Mouse (Mus musculus) midbrain, embryonic 10.5 days (tissue): Measurements from ENCODE around the gene Iqch. TPM values are rescaled to one million over a fixed set of nuclear protein-coding genes. Genes with fewer than 3 reads are reported as not detected.

Experiments
- DNase-seq: peaks from one replicate; pipeline ENCODE4 v3.0.0-alpha.2; 2017; ENCODE audit warnings: low spot score
- H3K27ac ChIP-seq: fragments of 300-500 bp; sonication (generic); replicated peaks from 2 replicates; pipeline ENCODE4 v1.5.1; 2016; ENCODE audit warnings: mild to moderate bottlenecking
- H3K27me3 ChIP-seq: fragments of 300-500 bp; sonication (generic); 2 replicates; pipeline ENCODE4 v1.6.1; 2016; ENCODE audit warnings: low read depth, mild to moderate bottlenecking; ENCODE audit not compliant: poor library complexity, severe bottlenecking
- H3K36me3 ChIP-seq: fragments of 300-500 bp; sonication (generic); 2 replicates; pipeline ENCODE4 v1.6.1; 2016; ENCODE audit warnings: mild to moderate bottlenecking, moderate library complexity
- H3K4me1 ChIP-seq: fragments of 300-500 bp; sonication (generic); 2 replicates; pipeline ENCODE4 v1.6.1; 2016
- H3K4me3 ChIP-seq: fragments of 300-500 bp; sonication (generic); 2 replicates; pipeline ENCODE4 v1.5.1; 2016; ENCODE audit warnings: mild to moderate bottlenecking, moderate library complexity
- H3K9me3 ChIP-seq: fragments of 300-500 bp; sonication (generic); replicated peaks from 2 replicates; pipeline ENCODE4 v1.6.1; 2016; ENCODE audit warnings: mild to moderate bottlenecking
- WGBS: fragments of 180-500 bp; shearing (Covaris S2); methylation state at CpG from one replicate; pipeline ENCODE4 v1.1.7; 2016; 5-methylcytosine and 5-hydroxymethylcytosine counted together
- polyA plus RNA-seq: library from polyadenylated mRNA; unstranded; fragments of >200 nt; fragmentation: Nextera tagmentation; extraction: Ambion mirVana; gene quantifications from 2 replicates; pipeline ENCODE4 v1.2.1, GENCODE M21; 2016

Gene Iqch
- polyA plus RNA-seq, 1 experiment from 2014 or later, result 0.10 TPM

- Histone ChIP-seq H3K4me3 (no peak overlapping the region), H3K4me1 (no peaks in the 10 kb centered on the region), H3K36me3 (no peaks in the 10 kb centered on the region), H3K27me3 (no peaks in the 10 kb centered on the region), H3K27ac (no peak overlapping the region), H3K9me3 (no peaks in the 10 kb centered on the region)
- DNase-seq, result no peak
- WGBS, result 96% methylated on average over 1 of the region's 1 CpGs
Observed at GRCm38 (mm10) chr9:63501516-63501915, 100.8 kb downstream of the Iqch start.

- no peaks in the 10 kb centered on the region for H3K36me3 ChIP-seq
- H3K4me1 ChIP-seq, result no peaks in the 10 kb centered on the region
- no peaks in the 10 kb centered on the region for H3K9me3 ChIP-seq
- no peak overlapping the region for H3K4me3 ChIP-seq
- no peak overlapping the region for H3K27ac ChIP-seq
- no peak for DNase-seq
- WGBS, result 85% methylated on average over 8 of the region's 8 CpGs
- H3K27me3 ChIP-seq, result no peaks in the 10 kb centered on the region
Observed at GRCm38 (mm10) chr9:63499912-63500311, 102.4 kb downstream of the Iqch start.

GRCm38 (mm10) chr9:63495786-63496185 is 106.5 kb downstream of the Iqch start:
- Histone ChIP-seq H3K4me3 (no peak overlapping the region), H3K27me3 (no peaks in the 10 kb centered on the region), H3K27ac (no peak overlapping the region), H3K9me3 (no peaks in the 10 kb centered on the region), H3K36me3 (no peaks in the 10 kb centered on the region), H3K4me1 (peaks cover 3% of the 10 kb centered on the region)
- no peak for DNase-seq
- WGBS, result 83% methylated on average over 2 of the region's 2 CpGs

- WGBS, result 87% methylated on average over 4 of the region's 4 CpGs
- no peak for DNase-seq
- H3K27ac ChIP-seq, result no peak overlapping the region
- 0 out of 2 replicates have a peak, but pooled peaks cover 3% of the 10 kb centered on the region for H3K27me3 ChIP-seq
- H3K9me3 ChIP-seq, result no peaks in the 10 kb centered on the region
- peaks cover 16% of the 10 kb centered on the region for H3K4me1 ChIP-seq
- no peaks in the 10 kb centered on the region for H3K36me3 ChIP-seq
- no peak overlapping the region for H3K4me3 ChIP-seq
Observed at GRCm38 (mm10) chr9:63493746-63494145, 108.5 kb downstream of the Iqch start.

- H3K27me3 ChIP-seq, result 0 out of 2 replicates have a peak, but pooled peaks cover 3% of the 10 kb centered on the region
- H3K36me3 ChIP-seq, result no peaks in the 10 kb centered on the region
- WGBS, result 29% methylated on average over 9 of the region's 9 CpGs
- H3K4me3 ChIP-seq, result no peak overlapping the region
- H3K27ac ChIP-seq, result no peak overlapping the region
- H3K4me1 ChIP-seq, result peaks cover 16% of the 10 kb centered on the region
- no peaks in the 10 kb centered on the region for H3K9me3 ChIP-seq
- no peak for DNase-seq
Observed at GRCm38 (mm10) chr9:63492291-63492690, 110.0 kb downstream of the Iqch start.

GRCm38 (mm10) chr9:63490521-63491307 is 111.6 kb downstream of the Iqch start:
- H3K27me3 ChIP-seq, result 0 out of 2 replicates have a peak, but pooled peaks cover 3% of the 10 kb centered on the region
- H3K4me1 ChIP-seq, result peaks cover 16% of the 10 kb centered on the region
- no peak overlapping the region for H3K27ac ChIP-seq
- 75% methylated on average over 12 of the region's 12 CpGs for WGBS
- DNase-seq, result no peak
- H3K9me3 ChIP-seq, result no peaks in the 10 kb centered on the region
- no peaks in the 10 kb centered on the region for H3K36me3 ChIP-seq
- H3K4me3 ChIP-seq, result no peak overlapping the region

GRCm38 (mm10) chr9:63489156-63489555 is 113.1 kb downstream of the Iqch start:
- WGBS, result 62% methylated on average over 6 of the region's 6 CpGs
- Histone ChIP-seq H3K27me3 (0 out of 2 replicates have a peak, but pooled peaks cover 3% of the 10 kb centered on the region), H3K36me3 (no peaks in the 10 kb centered on the region), H3K4me3 (no peak overlapping the region), H3K4me1 (peaks cover 16% of the 10 kb centered on the region), H3K9me3 (no peaks in the 10 kb centered on the region), H3K27ac (no peak overlapping the region)
- no peak for DNase-seq

GRCm38 (mm10) chr9:63465561-63465960 is 136.7 kb downstream of the Iqch start:
- DNase-seq, result no peak
- Histone ChIP-seq H3K27me3 (no peaks in the 10 kb centered on the region), H3K27ac (no peak overlapping the region), H3K9me3 (0 out of 2 replicates have a peak, but pooled peaks cover 2% of the 10 kb centered on the region), H3K36me3 (no peaks in the 10 kb centered on the region), H3K4me1 (0 out of 2 replicates have a peak, but pooled peaks cover 3% of the 10 kb centered on the region), H3K4me3 (no peak overlapping the region)
- WGBS, result 90% methylated on average over 3 of the region's 3 CpGs

GRCm38 (mm10) chr9:63462296-63462695 is 140.0 kb downstream of the Iqch start:
- WGBS, result 59% methylated on average over 2 of the region's 2 CpGs

GRCm38 (mm10) chr9:63456401-63456800 is 145.9 kb downstream of the Iqch start:
- Histone ChIP-seq H3K9me3 (no peaks in the 10 kb centered on the region), H3K27ac (no peak overlapping the region), H3K4me1 (no peaks in the 10 kb centered on the region), H3K27me3 (no peaks in the 10 kb centered on the region), H3K4me3 (no peak overlapping the region), H3K36me3 (no peaks in the 10 kb centered on the region)
- DNase-seq, result no peak

More at GRCm38 (mm10) chr9:63462296-63462695, 140.0 kb downstream of the Iqch start:
- Histone ChIP-seq H3K4me3 (no peak overlapping the region), H3K4me1 (0 out of 2 replicates have a peak, but pooled peaks cover 3% of the 10 kb centered on the region), H3K27ac (no peak overlapping the region), H3K36me3 (no peaks in the 10 kb centered on the region), H3K27me3 (no peaks in the 10 kb centered on the region), H3K9me3 (no peaks in the 10 kb centered on the region)
- peak; percentile 44 for DNase-seq

- Histone ChIP-seq H3K4me3 (no peak overlapping the region), H3K4me1 (no peaks in the 10 kb centered on the region), H3K27ac (no peak overlapping the region), H3K27me3 (no peaks in the 10 kb centered on the region), H3K36me3 (no peaks in the 10 kb centered on the region), H3K9me3 (no peaks in the 10 kb centered on the region)
- DNase-seq, result no peak
- WGBS, result 84% methylated on average over 5 of the region's 5 CpGs
Observed at GRCm38 (mm10) chr9:63454341-63454740, 148.0 kb downstream of the Iqch start.

- no peak for DNase-seq
- Histone ChIP-seq H3K4me1 (no peaks in the 10 kb centered on the region), H3K36me3 (no peaks in the 10 kb centered on the region), H3K9me3 (no peaks in the 10 kb centered on the region), H3K27me3 (no peaks in the 10 kb centered on the region), H3K4me3 (no peak overlapping the region), H3K27ac (no peak overlapping the region)
- WGBS, result 89% methylated on average over 4 of the region's 4 CpGs
Observed at GRCm38 (mm10) chr9:63450531-63451030, 151.7 kb downstream of the Iqch start.

- H3K9me3 ChIP-seq, result no peaks in the 10 kb centered on the region
- 84% methylated on average over 6 of the region's 6 CpGs for WGBS
- no peak for DNase-seq
- no peak overlapping the region for H3K4me3 ChIP-seq
- no peak overlapping the region for H3K27ac ChIP-seq
- no peaks in the 10 kb centered on the region for H3K4me1 ChIP-seq
- H3K27me3 ChIP-seq, result no peaks in the 10 kb centered on the region
- no peaks in the 10 kb centered on the region for H3K36me3 ChIP-seq
Observed at GRCm38 (mm10) chr9:63443695-63444094, 158.6 kb downstream of the Iqch start.
